Mouse (Mus musculus): ENCODE measurements at regions not wholly inside any gene's neighbourhood (a gene's known extent, or its start where the extent isn't known, plus 50 kb on each side); places are given as distances from the start of the nearest gene placed in this dataset.
A peak's percentile ranks its signal among the peaks of the same experiment; 100 is the strongest.

DNA sequence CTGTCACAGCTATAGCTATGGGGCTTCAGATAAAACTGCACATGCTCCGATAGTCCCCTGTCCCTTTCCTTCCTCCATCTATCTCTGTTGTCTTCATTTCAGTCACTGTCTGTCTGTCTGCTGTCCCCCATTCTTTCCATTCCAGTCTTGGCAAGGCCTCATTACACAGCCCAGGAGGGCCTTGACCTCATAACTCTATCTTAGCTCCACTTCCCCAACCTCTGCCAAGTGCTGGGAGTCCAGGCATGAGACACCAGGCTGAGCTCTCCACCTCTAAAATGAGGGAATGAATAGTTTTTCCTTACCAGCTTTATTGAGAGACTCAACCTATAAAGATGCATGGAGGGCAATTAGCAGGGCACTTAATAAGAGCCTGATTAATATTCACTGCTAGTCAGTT is 76.0 kb upstream of the Frmd4a start:
- no peak for DNase-seq

DNA sequence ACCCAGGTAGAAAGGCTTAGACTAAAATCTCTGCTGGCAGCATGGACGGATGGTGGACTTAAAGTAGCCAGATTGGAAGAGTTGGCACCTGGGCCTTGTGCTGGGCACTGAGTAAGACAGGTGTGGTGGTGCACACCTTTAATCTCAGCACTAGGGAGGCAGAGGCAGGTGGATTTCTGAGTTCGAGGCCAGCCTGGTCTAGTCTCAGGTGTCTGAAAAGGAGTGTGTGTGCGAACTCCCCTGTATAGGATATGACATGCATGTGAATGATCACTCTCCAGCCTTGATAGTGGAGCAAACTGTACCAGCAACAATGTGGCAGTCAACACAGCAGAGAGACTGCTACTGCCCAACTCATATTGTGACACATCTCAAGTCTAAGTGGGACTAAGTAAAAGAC is 70.1 kb upstream of the Frmd4a start:
- no peak for DNase-seq

DNA sequence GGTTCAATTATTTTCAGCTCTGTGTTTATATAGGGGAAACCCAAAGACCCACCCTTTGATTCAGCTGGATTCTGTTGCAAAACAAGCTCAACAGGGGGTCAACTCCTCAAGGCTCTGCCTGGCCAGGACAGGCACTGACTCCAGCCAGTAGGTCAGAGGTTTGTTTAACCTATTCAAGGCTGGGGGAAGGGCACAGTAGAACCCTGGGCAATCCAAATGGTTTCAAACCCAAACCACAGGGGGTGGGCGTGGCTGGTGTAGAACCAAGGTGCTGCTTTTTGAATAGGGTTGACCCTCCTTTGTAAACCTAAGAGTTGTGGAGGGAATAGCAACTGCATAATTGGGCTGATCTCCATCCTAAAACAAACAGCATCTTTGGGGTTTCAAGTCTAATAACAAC is 69.2 kb upstream of the Frmd4a start:
- DNase-seq = no peak

GRCm38 (mm10) chr2:3957491-3957890 is 60.0 kb upstream of the Frmd4a start:
- DNase-seq = no peak

GRCm38 (mm10) chr2:3958065-3958641 is 59.4 kb upstream of the Frmd4a start:
- peak; percentile 13 to 25 for DNase-seq

DNA sequence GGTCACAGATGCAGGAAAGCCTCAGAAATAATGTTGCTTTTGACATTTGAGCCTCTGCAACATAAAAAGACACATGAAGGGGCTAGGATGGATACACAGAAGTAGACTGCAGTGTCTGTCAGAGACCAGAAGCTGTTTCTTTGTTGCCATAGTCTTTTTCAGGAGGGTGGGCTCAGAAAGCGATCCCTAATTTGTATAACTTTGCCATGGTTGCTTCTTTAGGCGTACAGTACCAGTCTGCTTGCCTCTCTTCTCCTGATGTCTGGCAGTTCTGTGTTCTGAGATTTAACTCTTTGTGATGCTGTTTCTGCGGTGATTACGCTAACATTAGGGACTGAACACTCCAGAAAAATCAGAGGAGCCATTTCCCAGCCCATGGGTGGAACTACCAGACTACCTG is 58.8 kb upstream of the Frmd4a start:
- DNase-seq = no peak

GRCm38 (mm10) chr2:3959181-3959580 is 58.3 kb upstream of the Frmd4a start:
- DNase-seq = no peak

DNA sequence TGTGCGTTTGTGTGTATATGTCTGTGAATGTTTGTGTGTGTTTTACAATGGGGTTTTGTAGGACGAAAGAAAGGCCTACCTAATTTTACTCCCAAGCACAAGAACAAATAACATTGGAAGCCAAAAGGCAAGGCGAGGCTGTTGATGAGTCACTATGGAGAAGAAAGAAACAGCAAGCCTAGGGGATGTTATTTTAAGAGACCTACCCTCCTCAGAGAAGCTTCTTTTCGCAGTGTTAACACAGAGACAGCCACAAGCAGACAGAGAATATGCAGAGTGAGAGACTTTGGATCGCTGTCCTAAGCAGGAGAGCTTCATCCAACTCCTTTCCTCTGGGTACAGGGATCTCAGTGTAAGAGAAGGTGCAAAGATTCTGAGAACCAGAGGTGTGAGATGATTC is 57.3 kb upstream of the Frmd4a start:
- DNase-seq = no peak

- DNase-seq = no peak
Observed at GRCm38 (mm10) chr2:3964351-3964750, 53.2 kb upstream of the Frmd4a start.

All from cerebellum, postnatal 25 days (tissue).